Mouse (Mus musculus) heart, adult 2 months (tissue): ENCODE measurements around the gene Car15.

Experiments used
- EP300 ChIP-seq: fragments of 200-500 bp; IDR thresholded peaks from 2 replicates; pipeline ENCODE4 v1.6.1; 2011; ENCODE audit warnings: low read depth, low read length, control low read depth; ENCODE audit not compliant: insufficient read depth
- POLR2A ChIP-seq: fragments of 200-500 bp; IDR thresholded peaks from 2 replicates; pipeline ENCODE4 v1.6.1; 2011; ENCODE audit warnings: mild to moderate bottlenecking, low read depth, low read length, control low read depth; ENCODE audit not compliant: insufficient read depth

DNA sequence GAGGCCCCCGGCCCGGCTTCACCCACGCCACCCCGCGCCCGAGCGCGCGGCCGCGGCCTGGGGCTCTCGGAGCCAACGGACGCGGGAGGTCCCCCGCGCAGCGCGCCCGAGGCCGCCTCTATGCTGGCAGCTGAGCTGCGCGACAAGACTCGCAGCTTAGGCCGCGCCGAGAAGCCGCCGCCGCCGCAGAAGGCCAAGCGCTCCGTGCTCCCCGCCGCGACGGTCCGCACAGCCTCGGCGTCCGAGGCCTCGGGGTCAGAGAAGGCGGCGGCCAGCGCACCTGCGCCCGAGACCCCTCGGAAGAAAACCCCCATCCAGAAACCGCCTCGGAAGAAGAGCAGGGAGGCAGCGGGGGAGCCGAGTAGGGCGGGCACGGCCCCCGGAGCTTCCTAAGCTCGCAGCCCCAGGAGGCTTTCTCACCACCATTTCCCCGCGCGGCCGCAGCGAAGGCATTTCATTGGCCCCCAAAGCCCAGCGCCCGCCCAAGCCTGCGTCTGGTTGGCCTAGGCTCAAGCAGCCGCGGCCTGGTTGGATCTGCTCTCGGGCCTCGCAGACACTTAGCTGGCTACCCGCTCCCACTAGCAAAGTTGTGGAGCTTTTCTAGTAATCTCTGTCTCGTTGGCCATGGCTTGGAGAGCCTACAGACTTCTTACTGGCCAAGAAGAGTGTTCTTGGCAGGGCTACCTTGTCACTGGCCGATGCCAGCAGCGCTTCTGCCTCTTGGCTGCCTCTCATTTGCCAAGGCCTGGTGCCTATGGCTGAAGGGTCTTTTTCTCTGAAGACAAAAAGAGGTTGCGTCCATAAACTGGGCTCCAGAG is 30.8 kb downstream of the Car15 start:
- TF ChIP-seq POLR2A (no peak), EP300 (no peak)
